Mouse (Mus musculus) forebrain, embryonic 14.5 days (tissue): ENCODE results near the gene Chpf2. TPM values are rescaled to one million over a fixed set of nuclear protein-coding genes. Genes with fewer than 3 reads are reported as not detected.
"Not testable (repeated sequence)": the region's sequence is repeated elsewhere in the genome, so short reads cannot be mapped to it uniquely, and the experiment has no call there.

Experiments used
- ATAC-seq: fragments of 200-750 bp; cut with Nextera tagmentation; 2 replicates; pipeline ENCODE4 v1.8.0; 2017; ENCODE audit warnings: mild to moderate bottlenecking, moderate library complexity
- DNase-seq: peaks from one replicate; pipeline ENCODE4 v3.0.0-alpha.2; 2015; ENCODE audit warnings: low spot score
- H3K27ac ChIP-seq: fragments of 300-500 bp; sonication (generic); 2 replicates; pipeline ENCODE4 v1.5.1; 2014; ENCODE audit warnings: low read depth, mild to moderate bottlenecking, control low read depth, low read length, moderate library complexity
- H3K27me3 ChIP-seq: fragments of 300-500 bp; sonication (generic); replicated peaks from 2 replicates; pipeline ENCODE4 v1.6.1; 2014; ENCODE audit warnings: low read length, control low read depth, mixed read lengths; ENCODE audit not compliant: control insufficient read depth, insufficient read depth
- H3K36me3 ChIP-seq: fragments of 300-500 bp; sonication (generic); 2 replicates; pipeline ENCODE4 v1.6.1; 2014; ENCODE audit warnings: low read length, control low read depth; ENCODE audit not compliant: control insufficient read depth, insufficient read depth
- H3K4me1 ChIP-seq: fragments of 300-500 bp; sonication (generic); 2 replicates; pipeline ENCODE4 v1.6.1; 2014; ENCODE audit warnings: antibody characterized with exemption, low read length, control low read depth; ENCODE audit not compliant: control insufficient read depth, insufficient read depth
- H3K4me2 ChIP-seq: fragments of 300-500 bp; sonication (generic); 2 replicates; pipeline ENCODE4 v1.6.1; 2014; ENCODE audit warnings: mild to moderate bottlenecking, control low read depth, low read length
- H3K4me3 ChIP-seq: fragments of 300-500 bp; sonication (generic); 2 replicates; pipeline ENCODE4 v1.5.1; 2014; ENCODE audit warnings: low read depth, low read length, control low read depth
- H3K9ac ChIP-seq: fragments of 300-500 bp; sonication (generic); 2 replicates; pipeline ENCODE4 v1.6.1; 2014; ENCODE audit warnings: mild to moderate bottlenecking, low read length, control low read depth, moderate library complexity
- H3K9me3 ChIP-seq: fragments of 300-500 bp; sonication (generic); replicated peaks from 2 replicates; pipeline ENCODE4 v1.6.1; 2016; ENCODE audit warnings: low read length, control low read depth, mixed read lengths; ENCODE audit not compliant: control insufficient read depth
- WGBS: fragments of 180-500 bp; shearing (Covaris S2); extraction: QIAGEN DNeasy Blood & Tissue Kit; methylation state at CpG from one replicate; pipeline ENCODE4 v1.1.7; 2014; 5-methylcytosine and 5-hydroxymethylcytosine counted together
- polyA plus RNA-seq: library from polyadenylated mRNA; unstranded; fragments of >200 nt; fragmentation: Nextera tagmentation; extraction: Ambion mirVana; gene quantifications from 2 replicates; pipeline ENCODE4 v1.2.1, GENCODE M21; 2014

Gene Chpf2
- polyA plus RNA-seq, 1 experiment from 2014 or later = 10.6 TPM

DNA sequence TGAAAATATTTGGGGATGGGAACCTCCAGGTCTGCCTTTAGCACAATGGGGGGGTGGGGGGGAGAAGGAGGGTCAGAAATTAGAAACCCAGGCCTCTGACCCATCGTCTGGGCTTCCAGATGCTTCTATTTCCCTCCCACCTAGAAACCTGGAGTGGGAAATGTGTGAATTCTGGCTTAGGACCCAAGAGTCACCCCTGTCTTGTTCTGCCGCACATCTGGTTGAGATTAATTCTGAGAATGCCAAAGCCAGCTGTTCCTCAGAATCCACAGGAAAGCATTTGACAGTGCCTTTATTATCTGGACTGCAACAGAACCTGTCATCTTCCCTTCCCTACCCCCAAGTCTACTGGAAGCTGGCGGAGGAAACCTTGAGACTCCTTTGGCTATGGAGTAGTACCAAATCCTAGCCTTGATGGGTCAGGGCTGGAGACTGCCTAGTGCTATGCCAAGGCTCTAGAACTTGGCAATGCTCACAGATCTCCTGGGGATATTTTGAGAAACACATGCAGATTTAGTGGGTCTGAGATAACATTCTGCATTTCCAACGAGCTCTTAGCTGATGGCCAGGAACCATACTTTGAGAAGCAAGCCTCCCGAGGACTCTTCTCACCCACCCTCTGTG lies 32.8 kb upstream of the Chpf2 start:
- WGBS = 82% methylated on average over 5 of the region's 5 CpGs
- Histone ChIP-seq H3K4me2 (no peak overlapping the region), H3K9me3 (no peaks in the 10 kb centered on the region), H3K36me3 (no peaks in the 10 kb centered on the region), H3K4me1 (peaks cover 15% of the 10 kb centered on the region), H3K4me3 (no peak overlapping the region), H3K27ac (no peak overlapping the region), H3K27me3 (no peaks in the 10 kb centered on the region), H3K9ac (no peak overlapping the region)
- no peak for ATAC-seq
- no peak for DNase-seq

GRCm38 (mm10) chr5:24555335-24555734 lies 31.2 kb upstream of the Chpf2 start:
- WGBS = 90% methylated on average over 7 of the region's 7 CpGs
- not testable (repeated sequence) for H3K9me3 ChIP-seq, H3K9ac ChIP-seq, H3K36me3 ChIP-seq, H3K27me3 ChIP-seq, ATAC-seq, H3K27ac ChIP-seq, H3K4me2 ChIP-seq, DNase-seq, H3K4me3 ChIP-seq
- peaks cover 12% of the 10 kb centered on the region for H3K4me1 ChIP-seq

- WGBS = 81% methylated on average over 2 of the region's 2 CpGs
- H3K4me2 ChIP-seq = no peak within 1 kb of the TSS
- DNase-seq (no peak), ATAC-seq (no peak)
- H3K27ac ChIP-seq = no peak within 1 kb of the TSS
- no peak within 1 kb of the TSS for H3K4me3 ChIP-seq
- peaks cover under 1% of the 10 kb centered on the region for H3K4me1 ChIP-seq
- no peaks in the 10 kb centered on the region for H3K27me3 ChIP-seq
- H3K9me3 ChIP-seq = no peaks in the 10 kb centered on the region
- H3K36me3 ChIP-seq = no peaks in the 10 kb centered on the region
- H3K9ac ChIP-seq = no peak within 1 kb of the TSS
Observed at GRCm38 (mm10) chr5:24556709-24557108, 29.8 kb upstream of the Chpf2 start, which contains the start of gene 4931409K22Rik. TSS of gene 4931409K22Rik (minus strand) at chr5:24556809.

- no peaks in the 10 kb centered on the region for H3K27me3 ChIP-seq
- no peak for ATAC-seq
- H3K4me1 ChIP-seq = peaks cover 11% of the 10 kb centered on the region
- H3K9ac ChIP-seq = no peak overlapping the region
- H3K27ac ChIP-seq = no peak overlapping the region
- no peaks in the 10 kb centered on the region for H3K9me3 ChIP-seq
- DNase-seq = no peak
- WGBS = 92% methylated on average over 1 of the region's 1 CpGs
- H3K4me2 ChIP-seq = peak overlapping the region; percentile 86
- peak overlapping the region; percentile 59; the same call in 1 of the 2 replicates for H3K4me3 ChIP-seq
- H3K36me3 ChIP-seq = peaks cover 43% of the 10 kb centered on the region
Observed at GRCm38 (mm10) chr5:24575948-24576347, 10.6 kb upstream of the Chpf2 start.

- Histone ChIP-seq H3K4me2 (peak overlapping the region; percentile 86), H3K9me3 (no peaks in the 10 kb centered on the region), H3K9ac (peak overlapping the region; percentile 80), H3K36me3 (peaks cover 35% of the 10 kb centered on the region), H3K27ac (peak overlapping the region; percentile 58; the same call in 1 of the 2 replicates), H3K4me1 (peaks cover 11% of the 10 kb centered on the region), H3K27me3 (no peaks in the 10 kb centered on the region), H3K4me3 (peak overlapping the region; percentile 59)
- WGBS = under 1% methylated on average over 32 of the region's 32 CpGs
- DNase-seq (no peak), ATAC-seq (peak; percentile 33)
Observed at GRCm38 (mm10) chr5:24576801-24577182, 9.7 kb upstream of the Chpf2 start.

DNA sequence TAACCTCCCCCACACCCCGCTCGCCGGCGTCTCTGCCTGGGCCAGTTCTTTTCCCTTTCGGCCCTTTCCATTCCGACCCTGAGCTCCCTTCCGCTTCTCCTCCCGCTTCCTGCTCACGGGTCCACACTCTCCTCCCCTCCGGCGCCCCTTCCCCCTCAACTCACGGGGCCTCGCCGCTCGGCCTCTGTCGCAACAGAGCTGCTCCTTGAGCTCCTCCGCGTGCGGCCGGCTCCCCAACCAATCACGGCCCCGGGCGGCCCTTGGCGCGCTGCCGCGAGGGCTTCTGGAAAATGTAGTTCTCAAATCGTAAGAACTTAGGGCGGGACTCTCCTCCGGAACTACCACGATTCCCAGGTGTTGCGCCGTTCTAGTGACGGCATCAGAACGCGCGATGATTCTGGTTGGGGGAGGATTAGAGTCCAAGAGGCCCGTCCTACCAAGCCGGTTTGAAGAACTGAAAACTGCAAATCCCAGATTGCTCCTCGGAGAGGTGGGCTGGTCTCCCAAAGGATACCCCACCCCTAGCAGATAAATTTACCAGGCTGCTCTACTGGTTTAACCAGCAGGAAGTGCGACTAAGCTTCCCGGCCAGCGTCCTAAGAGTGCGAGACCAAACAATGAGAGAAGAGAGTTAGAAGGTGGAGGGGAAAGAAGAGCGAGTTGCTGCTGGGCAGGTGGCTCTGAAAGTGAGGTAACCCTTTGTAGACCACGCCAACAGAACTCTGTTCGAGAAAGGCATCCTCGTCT lies 9.2 kb upstream of the Chpf2 start, which contains the start of gene Abcf2:
Gene Abcf2, minus strand, starts transcription at position 285 of the 747 bp plus-strand sequence.
- Histone ChIP-seq H3K9ac (peak within 1 kb of the TSS; percentile 80), H3K4me2 (peak within 1 kb of the TSS; percentile 86), H3K4me1 (peaks cover 11% of the 10 kb centered on the region), H3K9me3 (no peaks in the 10 kb centered on the region), H3K27me3 (no peaks in the 10 kb centered on the region), H3K27ac (peak within 1 kb of the TSS; percentile 58; the same call in 1 of the 2 replicates), H3K36me3 (peaks cover 29% of the 10 kb centered on the region), H3K4me3 (peak within 1 kb of the TSS; percentile 59)
- DNase-seq (peak; percentile 100), ATAC-seq (peak; percentile 97)
- under 1% methylated on average over 48 of the region's 48 CpGs for WGBS

GRCm38 (mm10) chr5:24578109-24578963 lies 8.2 kb upstream of the Chpf2 start:
- no peak for DNase-seq

GRCm38 (mm10) chr5:24586106-24586505 lies 435 bp upstream of the Chpf2 start:
- Histone ChIP-seq H3K9ac (peak overlapping the region; percentile 88), H3K4me3 (peak overlapping the region; percentile 79), H3K27ac (peak overlapping the region; percentile 80; the same call in 1 of the 2 replicates), H3K4me1 (peaks cover 15% of the 10 kb centered on the region), H3K4me2 (peak overlapping the region; percentile 93), H3K36me3 (peaks cover 27% of the 10 kb centered on the region), H3K9me3 (no peaks in the 10 kb centered on the region), H3K27me3 (no peaks in the 10 kb centered on the region)
- 9% methylated on average over 8 of the region's 8 CpGs for WGBS
- ATAC-seq (peak; percentile 35), DNase-seq (no peak)

More at GRCm38 (mm10) chr5:24578109-24578963, 8.2 kb upstream of the Chpf2 start:
- H3K36me3 ChIP-seq = peaks cover 19% of the 10 kb centered on the region
- H3K9me3 ChIP-seq = no peaks in the 10 kb centered on the region
- H3K4me1 ChIP-seq = peaks cover 11% of the 10 kb centered on the region
- H3K27ac ChIP-seq = no peak overlapping the region
- no peak for ATAC-seq
- H3K9ac ChIP-seq = peak overlapping the region; percentile 52; the same call in 1 of the 2 replicates
- no peaks in the 10 kb centered on the region for H3K27me3 ChIP-seq
- H3K4me2 ChIP-seq = peak overlapping the region; percentile 86
- 76% methylated on average over 6 of the region's 6 CpGs for WGBS
- H3K4me3 ChIP-seq = peak overlapping the region; percentile 59
